Mouse (Mus musculus): ENCODE measurements around the gene Camta1. TPM values are rescaled to one million over a fixed set of nuclear protein-coding genes. Genes with fewer than 3 reads are reported as not detected.
A peak's percentile ranks its signal among the peaks of the same experiment; 100 is the strongest.

Gene Camta1
- polyA plus RNA-seq, 1 experiment from 2014 or later: 206 TPM

- H3K4me3 ChIP-seq (ENCODE audit: low read depth, low read length): no peak overlapping the region
- no peaks in the 10 kb centered on the region for H3K36me3 ChIP-seq (ENCODE audit: control insufficient read depth, insufficient read depth, low read length)
- H3K9me3 ChIP-seq (ENCODE audit: control insufficient read depth, low read length): no peaks in the 10 kb centered on the region
- H3K27ac ChIP-seq (ENCODE audit: low read depth, low read length): peak overlapping the region; percentile 60
- ATAC-seq (ENCODE audit: low read depth): peak; percentile 14; the same call in 1 of the 2 replicates
- peaks cover 8% of the 10 kb centered on the region; the same call in 1 of the 2 replicates for H3K4me1 ChIP-seq (ENCODE audit: control insufficient read depth, insufficient read depth, low read length)
- 54% methylated on average over 8 of the region's 8 CpGs for WGBS
- H3K4me2 ChIP-seq (ENCODE audit: low read depth, low read length): no peak overlapping the region
- no peak overlapping the region for H3K9ac ChIP-seq (replicated peaks; ENCODE audit: low read depth, low read length)
- no peaks in the 10 kb centered on the region; the same call in 1 of the 2 replicates for H3K27me3 ChIP-seq (ENCODE audit: control insufficient read depth, insufficient read depth, low read length)
These were observed 377.7 kb downstream of the Camta1 start for GRCm38 (mm10) chr4:151483977-151484313.

GRCm38 (mm10) chr4:151483299-151483976 is 378.2 kb downstream of the Camta1 start:
- Histone ChIP-seq H3K9ac (replicated peaks; ENCODE audit: low read depth, low read length) (no peak overlapping the region), H3K4me3 (ENCODE audit: low read depth, low read length) (no peak overlapping the region), H3K27me3 (ENCODE audit: control insufficient read depth, insufficient read depth, low read length) (no peaks in the 10 kb centered on the region; the same call in 1 of the 2 replicates), H3K27ac (ENCODE audit: low read depth, low read length) (peak overlapping the region; percentile 60; the same call in 1 of the 2 replicates), H3K4me2 (ENCODE audit: low read depth, low read length) (no peak overlapping the region), H3K9me3 (ENCODE audit: control insufficient read depth, low read length) (no peaks in the 10 kb centered on the region), H3K36me3 (ENCODE audit: control insufficient read depth, insufficient read depth, low read length) (no peaks in the 10 kb centered on the region), H3K4me1 (ENCODE audit: control insufficient read depth, insufficient read depth, low read length) (peaks cover 8% of the 10 kb centered on the region; the same call in 1 of the 2 replicates)
- peak; percentile 79 for ATAC-seq (ENCODE audit: low read depth)
- 12% methylated on average over 21 of the region's 21 CpGs for WGBS

GRCm38 (mm10) chr4:151480928-151481327 is 380.7 kb downstream of the Camta1 start:
- Histone ChIP-seq H3K4me2 (ENCODE audit: low read depth, low read length) (no peak overlapping the region), H3K4me1 (ENCODE audit: control insufficient read depth, insufficient read depth, low read length) (peaks cover 8% of the 10 kb centered on the region; the same call in 1 of the 2 replicates), H3K36me3 (ENCODE audit: control insufficient read depth, insufficient read depth, low read length) (no peaks in the 10 kb centered on the region), H3K4me3 (ENCODE audit: low read depth, low read length) (no peak overlapping the region), H3K27ac (ENCODE audit: low read depth, low read length) (no peak overlapping the region), H3K27me3 (ENCODE audit: control insufficient read depth, insufficient read depth, low read length) (no peaks in the 10 kb centered on the region; the same call in 1 of the 2 replicates), H3K9ac (replicated peaks; ENCODE audit: low read depth, low read length) (no peak overlapping the region), H3K9me3 (ENCODE audit: control insufficient read depth, low read length) (no peaks in the 10 kb centered on the region; the same call in 1 of the 2 replicates)
- no peak for ATAC-seq (ENCODE audit: low read depth)
- 94% methylated on average over 3 of the region's 3 CpGs for WGBS

- Histone ChIP-seq H3K9me3 (ENCODE audit: control insufficient read depth, low read length) (no peaks in the 10 kb centered on the region; the same call in 1 of the 2 replicates), H3K27me3 (ENCODE audit: control insufficient read depth, insufficient read depth, low read length) (no peaks in the 10 kb centered on the region), H3K4me1 (ENCODE audit: control insufficient read depth, insufficient read depth, low read length) (peaks cover 8% of the 10 kb centered on the region), H3K4me2 (ENCODE audit: low read depth, low read length) (no peak overlapping the region), H3K4me3 (ENCODE audit: low read depth, low read length) (no peak overlapping the region), H3K36me3 (ENCODE audit: control insufficient read depth, insufficient read depth, low read length) (no peaks in the 10 kb centered on the region), H3K27ac (ENCODE audit: low read depth, low read length) (no peak overlapping the region), H3K9ac (replicated peaks; ENCODE audit: low read depth, low read length) (no peak overlapping the region)
- WGBS: 88% methylated on average over 6 of the region's 6 CpGs
- ATAC-seq (ENCODE audit: low read depth): no peak
These were observed 383.7 kb downstream of the Camta1 start for GRCm38 (mm10) chr4:151477950-151478349.

- Histone ChIP-seq H3K4me3 (ENCODE audit: low read depth, low read length) (no peak overlapping the region), H3K9ac (replicated peaks; ENCODE audit: low read depth, low read length) (no peak overlapping the region), H3K9me3 (ENCODE audit: control insufficient read depth, low read length) (no peaks in the 10 kb centered on the region; the same call in 1 of the 2 replicates), H3K36me3 (ENCODE audit: control insufficient read depth, insufficient read depth, low read length) (no peaks in the 10 kb centered on the region), H3K4me2 (ENCODE audit: low read depth, low read length) (no peak overlapping the region), H3K4me1 (ENCODE audit: control insufficient read depth, insufficient read depth, low read length) (peaks cover 8% of the 10 kb centered on the region), H3K27me3 (ENCODE audit: control insufficient read depth, insufficient read depth, low read length) (no peaks in the 10 kb centered on the region), H3K27ac (ENCODE audit: low read depth, low read length) (0 out of 2 replicates have a peak overlapping the region, but pooled peaks have one; percentile 12)
- ATAC-seq (ENCODE audit: low read depth): no peak
- WGBS: 39% methylated on average over 16 of the region's 16 CpGs
These were observed 386.7 kb downstream of the Camta1 start for GRCm38 (mm10) chr4:151474895-151475470.

GRCm38 (mm10) chr4:151471886-151472285 is 389.8 kb downstream of the Camta1 start:
- H3K9ac ChIP-seq (replicated peaks; ENCODE audit: low read depth, low read length): no peak overlapping the region
- no peaks in the 10 kb centered on the region for H3K27me3 ChIP-seq (ENCODE audit: control insufficient read depth, insufficient read depth, low read length)
- no peak overlapping the region for H3K4me3 ChIP-seq (ENCODE audit: low read depth, low read length)
- no peaks in the 10 kb centered on the region for H3K36me3 ChIP-seq (ENCODE audit: control insufficient read depth, insufficient read depth, low read length)
- no peak for ATAC-seq (ENCODE audit: low read depth)
- peaks cover 15% of the 10 kb centered on the region for H3K4me1 ChIP-seq (ENCODE audit: control insufficient read depth, insufficient read depth, low read length)
- no peak overlapping the region for H3K4me2 ChIP-seq (ENCODE audit: low read depth, low read length)
- no peak overlapping the region for H3K27ac ChIP-seq (ENCODE audit: low read depth, low read length)
- no peaks in the 10 kb centered on the region; the same call in 1 of the 2 replicates for H3K9me3 ChIP-seq (ENCODE audit: control insufficient read depth, low read length)
- 91% methylated on average over 4 of the region's 4 CpGs for WGBS

- Histone ChIP-seq H3K4me2 (ENCODE audit: low read depth, low read length) (no peak overlapping the region), H3K4me1 (ENCODE audit: control insufficient read depth, insufficient read depth, low read length) (peaks cover 14% of the 10 kb centered on the region; the same call in 1 of the 2 replicates), H3K9me3 (ENCODE audit: control insufficient read depth, low read length) (no peaks in the 10 kb centered on the region), H3K27ac (ENCODE audit: low read depth, low read length) (peak overlapping the region; percentile 68), H3K4me3 (ENCODE audit: low read depth, low read length) (no peak overlapping the region), H3K27me3 (ENCODE audit: control insufficient read depth, insufficient read depth, low read length) (no peaks in the 10 kb centered on the region), H3K9ac (replicated peaks; ENCODE audit: low read depth, low read length) (no peak overlapping the region), H3K36me3 (ENCODE audit: control insufficient read depth, insufficient read depth, low read length) (no peaks in the 10 kb centered on the region)
- no peak for ATAC-seq (ENCODE audit: low read depth)
- WGBS: 91% methylated on average over 5 of the region's 5 CpGs
These were observed 393.3 kb downstream of the Camta1 start for GRCm38 (mm10) chr4:151468381-151468780.

- no peak overlapping the region for H3K27ac ChIP-seq (ENCODE audit: low read depth, low read length)
- peaks cover 11% of the 10 kb centered on the region for H3K4me1 ChIP-seq (ENCODE audit: control insufficient read depth, insufficient read depth, low read length)
- H3K9ac ChIP-seq (replicated peaks; ENCODE audit: low read depth, low read length): no peak overlapping the region
- 39% methylated on average over 11 of the region's 11 CpGs for WGBS
- H3K4me3 ChIP-seq (ENCODE audit: low read depth, low read length): no peak overlapping the region
- H3K36me3 ChIP-seq (ENCODE audit: control insufficient read depth, insufficient read depth, low read length): no peaks in the 10 kb centered on the region
- no peak overlapping the region for H3K4me2 ChIP-seq (ENCODE audit: low read depth, low read length)
- H3K9me3 ChIP-seq (ENCODE audit: control insufficient read depth, low read length): no peaks in the 10 kb centered on the region
- no peak for ATAC-seq (ENCODE audit: low read depth)
- H3K27me3 ChIP-seq (ENCODE audit: control insufficient read depth, insufficient read depth, low read length): no peaks in the 10 kb centered on the region
These were observed 403.0 kb downstream of the Camta1 start for GRCm38 (mm10) chr4:151458686-151459085.

- peaks cover 41% of the 10 kb centered on the region for H3K4me1 ChIP-seq (ENCODE audit: control insufficient read depth, insufficient read depth, low read length)
- ATAC-seq (ENCODE audit: low read depth): no peak
These were observed 407.1 kb downstream of the Camta1 start for GRCm38 (mm10) chr4:151454611-151455010.

More at GRCm38 (mm10) chr4:151454611-151455010, 407.1 kb downstream of the Camta1 start:
- 83% methylated on average over 3 of the region's 3 CpGs for WGBS
- no peaks in the 10 kb centered on the region for H3K36me3 ChIP-seq (ENCODE audit: control insufficient read depth, insufficient read depth, low read length)
- no peak overlapping the region for H3K4me3 ChIP-seq (ENCODE audit: low read depth, low read length)
- no peaks in the 10 kb centered on the region for H3K27me3 ChIP-seq (ENCODE audit: control insufficient read depth, insufficient read depth, low read length)
- H3K27ac ChIP-seq (ENCODE audit: low read depth, low read length): peak overlapping the region; percentile 52
- H3K4me2 ChIP-seq (ENCODE audit: low read depth, low read length): no peak overlapping the region
- no peaks in the 10 kb centered on the region for H3K9me3 ChIP-seq (ENCODE audit: control insufficient read depth, low read length)
- H3K9ac ChIP-seq (replicated peaks; ENCODE audit: low read depth, low read length): 0 out of 2 replicates have a peak overlapping the region, but pooled peaks have one; percentile 7
